Mouse (Mus musculus) lung, embryonic 16.5 days (tissue): ENCODE data around the gene Fermt3. TPM values are rescaled to one million over a fixed set of nuclear protein-coding genes. Genes with fewer than 3 reads are reported as not detected.

Experiments
- ATAC-seq: fragments of 200-750 bp; cut with Nextera tagmentation; 2 replicates; pipeline ENCODE4 v1.8.0; 2017; ENCODE audit warnings: low read depth, mild to moderate bottlenecking, moderate library complexity
- H3K27ac ChIP-seq: fragments of 300-500 bp; sonication (generic); 2 replicates; pipeline ENCODE4 v1.5.1; 2014; ENCODE audit warnings: mild to moderate bottlenecking, control low read depth, low read length
- H3K27me3 ChIP-seq: fragments of 300-500 bp; sonication (generic); 2 replicates; pipeline ENCODE4 v1.6.1; 2014; ENCODE audit warnings: low read depth, low read length, mixed read lengths; ENCODE audit not compliant: control insufficient read depth, insufficient read depth
- H3K36me3 ChIP-seq: fragments of 300-500 bp; sonication (generic); 2 replicates; pipeline ENCODE4 v1.6.1; 2014; ENCODE audit warnings: low read length; ENCODE audit not compliant: control insufficient read depth, insufficient read depth
- H3K4me1 ChIP-seq: fragments of 300-500 bp; sonication (generic); replicated peaks from 2 replicates; pipeline ENCODE4 v1.6.1; 2014; ENCODE audit warnings: low read length, mixed read lengths; ENCODE audit not compliant: control insufficient read depth, insufficient read depth
- H3K4me2 ChIP-seq: fragments of 300-500 bp; sonication (generic); 2 replicates; pipeline ENCODE4 v1.6.1; 2014; ENCODE audit warnings: low read depth, low read length, control low read depth
- H3K4me3 ChIP-seq: fragments of 300-500 bp; sonication (generic); 2 replicates; pipeline ENCODE4 v1.5.1; 2014; ENCODE audit warnings: mild to moderate bottlenecking, low read length, control low read depth
- H3K9ac ChIP-seq: fragments of 300-500 bp; sonication (generic); 2 replicates; pipeline ENCODE4 v1.6.1; 2014; ENCODE audit warnings: low read length, control low read depth
- H3K9me3 ChIP-seq: fragments of 300-500 bp; sonication (generic); 2 replicates; pipeline ENCODE4 v1.6.1; 2016; ENCODE audit warnings: low read length; ENCODE audit not compliant: control insufficient read depth
- WGBS: fragments of 180-500 bp; shearing (Covaris S2); extraction: QIAGEN DNeasy Blood & Tissue Kit; methylation state at CpG from one replicate; pipeline ENCODE4 v1.1.7; 2014; 5-methylcytosine and 5-hydroxymethylcytosine counted together
- polyA plus RNA-seq: library from polyadenylated mRNA; unstranded; fragments of >200 nt; fragmentation: Nextera tagmentation; extraction: Ambion mirVana; gene quantifications from 2 replicates; pipeline ENCODE4 v1.2.1, GENCODE M21; 2015

Gene Fermt3
- polyA plus RNA-seq, 1 experiment from 2014 or later, result 11.1 TPM

DNA sequence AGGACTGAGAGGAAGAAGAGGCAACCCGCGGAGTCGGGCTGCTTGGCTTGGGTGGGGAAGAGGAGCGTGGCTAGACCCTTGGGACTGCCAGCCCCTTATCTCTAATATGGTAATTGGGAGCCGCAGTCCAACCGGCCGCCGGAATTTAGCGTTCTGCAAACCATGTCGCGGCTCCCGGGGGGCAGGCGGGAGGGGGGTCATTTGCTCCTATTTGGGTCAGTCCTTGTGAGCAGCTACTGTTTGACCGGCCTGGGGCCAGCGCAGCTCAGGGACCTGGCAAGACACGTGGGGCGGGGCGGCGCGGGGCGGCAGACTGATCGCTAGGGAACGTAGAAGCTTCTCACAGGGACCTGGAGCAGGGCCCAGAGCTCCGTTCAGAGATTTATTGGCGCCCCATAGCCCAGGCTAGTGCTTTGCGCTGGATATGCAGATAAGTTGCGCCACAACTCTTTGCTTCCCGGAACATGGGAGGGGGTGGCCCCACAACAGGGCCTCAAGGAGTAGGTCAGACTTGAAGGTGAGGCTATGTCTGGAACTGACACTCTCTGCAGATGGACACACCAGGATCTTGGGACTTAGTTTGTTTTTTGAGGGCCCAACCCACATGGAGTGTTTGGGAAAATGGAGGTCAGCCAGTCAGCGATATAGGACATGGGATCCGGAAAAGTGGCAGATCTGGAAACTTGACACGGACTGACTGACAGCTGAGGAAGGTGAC lies 67.1 kb downstream of the Fermt3 start:
- ATAC-seq, result peak; percentile 71
- Histone ChIP-seq H3K36me3 (peaks cover 21% of the 10 kb centered on the region), H3K9me3 (no peaks in the 10 kb centered on the region), H3K27me3 (no peaks in the 10 kb centered on the region), H3K27ac (peak overlapping the region; percentile 99), H3K4me1 (peaks cover 21% of the 10 kb centered on the region), H3K4me2 (peak overlapping the region; percentile 88), H3K4me3 (peak overlapping the region; percentile 68), H3K9ac (peak overlapping the region; percentile 84)
- under 1% methylated on average over 31 of the region's 31 CpGs for WGBS

DNA sequence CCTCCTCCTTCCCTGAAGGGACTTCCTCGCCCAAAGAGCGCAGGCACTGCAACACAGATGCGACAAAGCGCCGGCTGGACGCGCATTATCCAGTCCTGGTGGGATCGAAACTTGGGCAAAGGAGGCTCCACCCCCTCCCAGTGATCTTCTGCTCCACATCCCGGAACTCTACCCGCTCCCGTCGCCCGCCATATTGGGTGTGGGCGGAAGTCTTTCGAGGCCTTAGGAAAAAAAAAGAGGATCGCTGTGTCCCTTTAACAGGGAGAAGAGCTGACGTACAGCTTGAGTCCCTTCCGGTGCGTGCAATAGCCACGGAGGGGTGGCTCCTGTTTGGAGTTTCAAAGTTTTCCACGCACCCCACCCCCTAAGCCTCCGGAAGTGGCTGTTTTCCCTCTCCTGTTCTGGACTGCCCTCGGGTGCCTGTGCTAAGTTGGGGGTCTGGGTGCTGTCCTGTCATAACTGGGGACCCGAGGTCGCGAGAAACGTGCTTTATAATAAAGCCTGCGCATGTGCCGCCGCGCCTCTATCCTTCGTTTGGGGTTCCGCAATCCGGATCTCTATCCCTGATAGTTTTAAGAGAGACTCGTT lies 67.8 kb downstream of the Fermt3 start:
- no peaks in the 10 kb centered on the region for H3K27me3 ChIP-seq
- peaks cover 21% of the 10 kb centered on the region for H3K4me1 ChIP-seq
- peak overlapping the region; percentile 84 for H3K9ac ChIP-seq
- WGBS, result under 1% methylated on average over 35 of the region's 35 CpGs
- ATAC-seq, result peak; percentile 86
- peak overlapping the region; percentile 68 for H3K4me3 ChIP-seq
- H3K36me3 ChIP-seq, result peaks cover 16% of the 10 kb centered on the region
- no peaks in the 10 kb centered on the region for H3K9me3 ChIP-seq
- peak overlapping the region; percentile 88 for H3K4me2 ChIP-seq
- H3K27ac ChIP-seq, result peak overlapping the region; percentile 99

GRCm38 (mm10) chr19:6950613-6951153 lies 68.6 kb downstream of the Fermt3 start:
- H3K27me3 ChIP-seq, result no peaks in the 10 kb centered on the region
- H3K4me2 ChIP-seq, result peak overlapping the region; percentile 88
- H3K27ac ChIP-seq, result peak overlapping the region; percentile 99
- 0% methylated on average over 28 of the region's 28 CpGs for WGBS
- H3K4me3 ChIP-seq, result peak overlapping the region; percentile 68
- no peaks in the 10 kb centered on the region for H3K9me3 ChIP-seq
- ATAC-seq, result peak; percentile 40
- H3K36me3 ChIP-seq, result peaks cover 11% of the 10 kb centered on the region
- H3K9ac ChIP-seq, result peak overlapping the region; percentile 84
- H3K4me1 ChIP-seq, result peaks cover 21% of the 10 kb centered on the region

DNA sequence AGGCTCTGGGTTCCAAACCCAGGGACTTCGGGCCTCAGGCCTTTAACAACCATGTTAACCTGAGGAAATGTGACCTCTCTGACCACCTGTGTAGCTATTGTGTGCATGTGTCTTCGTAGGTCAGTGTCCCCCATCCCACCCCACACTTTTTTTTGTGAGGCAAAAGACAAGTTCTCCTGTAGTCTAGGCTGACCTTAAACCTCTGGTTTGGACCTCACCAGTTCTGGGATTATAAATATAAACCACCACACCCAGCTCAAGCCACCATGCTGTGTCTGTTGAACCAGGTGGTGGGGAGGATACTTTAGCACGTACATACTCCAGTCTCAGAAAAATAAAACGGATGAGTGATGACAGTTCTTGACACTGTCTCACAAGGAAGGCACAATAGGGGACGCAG lies 69.3 kb downstream of the Fermt3 start:
- peak overlapping the region; percentile 68 for H3K4me3 ChIP-seq
- peak overlapping the region; percentile 99; the same call in 1 of the 2 replicates for H3K27ac ChIP-seq
- H3K9me3 ChIP-seq, result no peaks in the 10 kb centered on the region
- peaks cover 21% of the 10 kb centered on the region for H3K4me1 ChIP-seq
- no peaks in the 10 kb centered on the region for H3K27me3 ChIP-seq
- ATAC-seq, result no peak
- H3K9ac ChIP-seq, result peak overlapping the region; percentile 84
- peak overlapping the region; percentile 88 for H3K4me2 ChIP-seq
- 49% methylated on average over 5 of the region's 5 CpGs for WGBS
- peaks cover 4% of the 10 kb centered on the region for H3K36me3 ChIP-seq

GRCm38 (mm10) chr19:6949532-6949931 lies 69.7 kb downstream of the Fermt3 start:
- ATAC-seq, result no peak
- WGBS, result 88% methylated on average over 5 of the region's 5 CpGs
- H3K9me3 ChIP-seq, result no peaks in the 10 kb centered on the region
- H3K27ac ChIP-seq, result no peak overlapping the region
- H3K27me3 ChIP-seq, result no peaks in the 10 kb centered on the region
- no peaks in the 10 kb centered on the region; the same call in 1 of the 2 replicates for H3K36me3 ChIP-seq
- no peak overlapping the region for H3K4me2 ChIP-seq
- no peak overlapping the region for H3K9ac ChIP-seq
- H3K4me3 ChIP-seq, result no peak overlapping the region
- peaks cover 21% of the 10 kb centered on the region for H3K4me1 ChIP-seq

Other genes with a start within 250 kb of the Fermt3 start
- 39.1 and 41.5 TPM in 2 replicates for gene Rps6ka4, start 178.8 kb downstream of the Fermt3 start, polyA plus RNA-seq
- gene Ccdc88b, start 161.3 kb downstream of the Fermt3 start, polyA plus RNA-seq, result 1.6 and 3.0 TPM in 2 replicates
- gene Trmt112, start 109.8 kb downstream of the Fermt3 start, polyA plus RNA-seq, result 136 and 137 TPM in 2 replicates
- 283 and 302 TPM in 2 replicates for gene Prdx5, start 109.4 kb downstream of the Fermt3 start, polyA plus RNA-seq
- 8.5 and 9.9 TPM in 2 replicates for gene Esrra, start 97.7 kb downstream of the Fermt3 start, polyA plus RNA-seq
- 2.5 TPM in 2 replicates for gene Catsperz, start 94.1 kb downstream of the Fermt3 start, polyA plus RNA-seq
- 0.21 and 0.96 TPM in 2 replicates for gene Kcnk4, start 85.0 kb downstream of the Fermt3 start, polyA plus RNA-seq
- 82.5 and 90.7 TPM in 2 replicates for gene Bad, start 77.6 kb downstream of the Fermt3 start, polyA plus RNA-seq
- gene Gpr137, start 77.0 kb downstream of the Fermt3 start, polyA plus RNA-seq, result 25.2 TPM in 2 replicates
- 41.4 and 44.8 TPM in 2 replicates for gene Ppp1r14b, start 44.5 kb downstream of the Fermt3 start, polyA plus RNA-seq
- 49.1 and 49.8 TPM in 2 replicates for gene Plcb3, start 43.0 kb downstream of the Fermt3 start, polyA plus RNA-seq
- 125 and 151 TPM in 2 replicates for gene Fkbp2, start 39.0 kb downstream of the Fermt3 start, polyA plus RNA-seq
- 20.8 and 28.9 TPM in 2 replicates for gene Vegfb, start 31.8 kb downstream of the Fermt3 start, polyA plus RNA-seq
- gene Dnajc4, start 26.9 kb downstream of the Fermt3 start, polyA plus RNA-seq, result 26.4 and 30.3 TPM in 2 replicates
- 22.6 and 23.7 TPM in 2 replicates for gene Nudt22, start 23.4 kb downstream of the Fermt3 start, polyA plus RNA-seq
- 10.9 and 12.3 TPM in 2 replicates for gene Trpt1, start 23.3 kb downstream of the Fermt3 start, polyA plus RNA-seq
- 220 and 243 TPM in 2 replicates for gene Stip1, start 20.5 kb upstream of the Fermt3 start, polyA plus RNA-seq
- gene Macrod1, start 37.3 kb upstream of the Fermt3 start, polyA plus RNA-seq, result 15.3 and 17.6 TPM in 2 replicates
- gene Flrt1, start 86.3 kb upstream of the Fermt3 start, polyA plus RNA-seq, result 0.99 and 1.1 TPM in 2 replicates
- gene Otub1, start 186.8 kb upstream of the Fermt3 start, polyA plus RNA-seq, result 176 and 187 TPM in 2 replicates
- 899 and 904 TPM in 2 replicates for gene Cox8a, start 198.1 kb upstream of the Fermt3 start, polyA plus RNA-seq
- gene Naa40, start 221.7 kb upstream of the Fermt3 start, polyA plus RNA-seq, result 54.3 and 56.1 TPM in 2 replicates
- 5.9 and 8.5 TPM in 2 replicates for gene Rcor2, start 247.9 kb upstream of the Fermt3 start, polyA plus RNA-seq